Mouse (Mus musculus) midbrain, embryonic 11.5 days (tissue): Measurements from ENCODE around the gene AI661453. TPM values are rescaled to one million over a fixed set of nuclear protein-coding genes. Genes with fewer than 3 reads are reported as not detected.

Experiments
- ATAC-seq: fragments of 200-750 bp; cut with Nextera tagmentation; 2 replicates; pipeline ENCODE4 v1.8.0; 2017; ENCODE audit warnings: moderate TSS enrichment, moderate library complexity; ENCODE audit not compliant: low FRiP score
- DNase-seq: peaks from one replicate; pipeline ENCODE4 v3.0.0; 2015; ENCODE audit warnings: low spot score; ENCODE audit errors: missing footprints
- H3K27ac ChIP-seq: fragments of 300-500 bp; sonication (generic); 2 replicates; pipeline ENCODE4 v1.5.1; 2014; ENCODE audit warnings: low read depth, low read length
- H3K27me3 ChIP-seq: fragments of 300-500 bp; sonication (generic); 2 replicates; pipeline ENCODE4 v1.6.1; 2014; ENCODE audit warnings: mild to moderate bottlenecking, low read length, moderate library complexity, mixed read lengths; ENCODE audit not compliant: control insufficient read depth, insufficient read depth
- H3K36me3 ChIP-seq: fragments of 300-500 bp; sonication (generic); 2 replicates; pipeline ENCODE4 v1.6.1; 2014; ENCODE audit warnings: mild to moderate bottlenecking, low read length, moderate library complexity, mixed read lengths; ENCODE audit not compliant: control insufficient read depth, insufficient read depth
- H3K4me1 ChIP-seq: fragments of 300-500 bp; sonication (generic); 2 replicates; pipeline ENCODE4 v1.6.1; 2014; ENCODE audit warnings: low read length; ENCODE audit not compliant: control insufficient read depth, insufficient read depth
- H3K4me2 ChIP-seq: fragments of 300-500 bp; sonication (generic); 2 replicates; pipeline ENCODE4 v1.6.1; 2014; ENCODE audit warnings: mild to moderate bottlenecking, moderate library complexity
- H3K4me3 ChIP-seq: fragments of 300-500 bp; sonication (generic); 2 replicates; pipeline ENCODE4 v1.5.1; 2014; ENCODE audit warnings: low read depth, low read length
- H3K9ac ChIP-seq: fragments of 300-500 bp; sonication (generic); 2 replicates; pipeline ENCODE4 v1.6.1; 2014; ENCODE audit warnings: low read length
- H3K9me3 ChIP-seq: fragments of 300-500 bp; sonication (generic); 2 replicates; pipeline ENCODE4 v1.6.1; 2016; ENCODE audit warnings: low read length; ENCODE audit not compliant: control insufficient read depth
- WGBS: fragments of 180-500 bp; shearing (Covaris S2); extraction: QIAGEN DNeasy Blood & Tissue Kit; methylation state at CpG from one replicate; pipeline ENCODE4 v1.1.7; 2014; 5-methylcytosine and 5-hydroxymethylcytosine counted together
- polyA plus RNA-seq: library from polyadenylated mRNA; unstranded; fragments of >200 nt; fragmentation: Nextera tagmentation; extraction: Ambion mirVana; gene quantifications from 2 replicates; pipeline ENCODE4 v1.2.1, GENCODE M21; 2014

Gene AI661453
- polyA plus RNA-seq, 1 experiment from 2014 or later: 0.07 TPM

DNA sequence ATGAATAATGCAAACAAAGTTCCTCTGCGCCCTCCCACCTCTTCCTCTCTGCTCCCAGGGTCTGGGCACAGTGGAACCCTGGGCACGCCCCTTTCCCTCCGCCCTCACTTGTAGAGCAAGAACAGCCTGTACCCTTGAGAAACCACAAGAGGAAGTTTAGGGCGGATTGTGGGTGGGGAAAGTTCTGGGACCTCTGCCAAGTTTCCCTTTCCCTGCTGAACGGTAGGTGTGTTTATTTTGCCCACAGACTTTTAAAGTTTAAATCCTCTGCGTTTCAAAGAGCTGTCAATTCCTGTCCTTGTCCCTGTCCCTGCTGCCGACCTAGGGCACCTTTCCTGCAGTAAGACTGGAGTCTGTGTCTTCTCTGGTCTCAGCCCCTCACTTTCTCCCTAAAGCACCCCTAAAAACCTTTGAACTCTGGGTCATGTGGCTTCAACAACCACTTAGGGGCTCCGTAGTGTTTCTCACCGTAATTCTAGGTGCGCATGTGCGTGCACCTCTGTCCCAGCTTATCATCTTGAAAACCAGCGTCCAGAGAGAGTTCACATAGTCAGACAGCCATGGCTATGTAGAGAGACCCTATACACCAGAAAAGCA lies 71.7 kb downstream of the AI661453 start:
- no peak for DNase-seq
- no peaks in the 10 kb centered on the region for H3K36me3 ChIP-seq
- no peak overlapping the region for H3K4me3 ChIP-seq
- H3K27me3 ChIP-seq: no peaks in the 10 kb centered on the region
- H3K4me1 ChIP-seq: peaks cover 15% of the 10 kb centered on the region
- no peak overlapping the region for H3K9ac ChIP-seq
- no peak overlapping the region for H3K27ac ChIP-seq
- H3K9me3 ChIP-seq: no peaks in the 10 kb centered on the region
- ATAC-seq: no peak
- no peak overlapping the region for H3K4me2 ChIP-seq
- WGBS: 66% methylated on average over 12 of the region's 12 CpGs

- Histone ChIP-seq H3K9me3 (no peaks in the 10 kb centered on the region), H3K4me1 (peaks cover 15% of the 10 kb centered on the region), H3K4me2 (no peak overlapping the region), H3K27me3 (no peaks in the 10 kb centered on the region), H3K36me3 (no peaks in the 10 kb centered on the region), H3K9ac (no peak overlapping the region), H3K27ac (no peak overlapping the region), H3K4me3 (no peak overlapping the region)
- WGBS: 75% methylated on average over 9 of the region's 9 CpGs
- DNase-seq (no peak), ATAC-seq (no peak)
Measured at GRCm38 (mm10) chr17:47509031-47509705, 72.8 kb downstream of the AI661453 start.

GRCm38 (mm10) chr17:47511111-47512020 lies 75.0 kb downstream of the AI661453 start:
- DNase-seq: peak; percentile 100
- H3K27ac ChIP-seq: peak overlapping the region; percentile 25; the same call in 1 of the 2 replicates

DNA sequence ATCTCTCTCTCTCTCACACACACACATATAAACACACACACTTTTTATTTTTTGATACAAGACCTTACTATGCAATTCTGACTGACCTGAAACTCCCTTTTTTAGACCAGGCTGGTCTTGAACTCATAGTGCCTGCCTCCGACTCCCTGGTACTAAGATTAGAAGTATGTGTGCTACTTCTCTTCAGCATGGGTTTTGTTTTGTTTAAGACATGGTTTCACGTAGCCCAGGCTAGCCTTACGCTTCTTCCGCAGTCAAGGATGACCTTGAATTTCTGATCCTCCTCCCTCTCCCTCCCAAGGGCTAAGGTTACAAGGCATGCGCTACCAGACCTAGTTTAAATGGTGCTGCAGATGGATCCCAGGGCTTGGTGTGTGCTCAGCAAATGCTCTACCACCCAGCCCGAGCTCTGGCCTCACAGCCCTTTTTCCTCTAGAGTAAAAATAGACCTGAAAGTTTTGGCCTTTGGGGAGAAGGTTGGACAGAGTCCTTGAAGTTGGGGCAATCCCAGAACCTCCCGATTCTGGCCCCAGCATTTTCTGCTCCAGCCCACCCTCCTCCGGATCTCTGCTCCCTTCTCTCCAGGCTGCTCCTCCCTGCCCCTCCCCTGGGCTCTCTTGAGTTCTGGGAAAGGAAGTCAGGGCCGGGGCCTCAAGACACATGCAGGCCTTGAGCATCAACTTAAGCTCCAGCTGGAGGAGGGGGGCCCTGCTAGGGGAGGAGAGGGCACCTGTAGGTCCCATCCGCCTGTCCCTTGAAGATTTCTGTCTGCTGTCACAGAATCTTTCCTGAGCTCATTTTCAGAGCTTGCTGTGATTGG lies 76.8 kb downstream of the AI661453 start:
- no peaks in the 10 kb centered on the region for H3K9me3 ChIP-seq
- H3K4me3 ChIP-seq: no peak overlapping the region
- ATAC-seq: no peak
- no peak for DNase-seq
- H3K9ac ChIP-seq: no peak overlapping the region
- WGBS: 79% methylated on average over 10 of the region's 10 CpGs
- H3K27ac ChIP-seq: no peak overlapping the region
- H3K4me2 ChIP-seq: no peak overlapping the region
- no peaks in the 10 kb centered on the region for H3K27me3 ChIP-seq
- H3K4me1 ChIP-seq: peaks cover 4% of the 10 kb centered on the region
- no peaks in the 10 kb centered on the region for H3K36me3 ChIP-seq

More at GRCm38 (mm10) chr17:47511111-47512020, 75.0 kb downstream of the AI661453 start:
- H3K9ac ChIP-seq: peak overlapping the region; percentile 58
- H3K4me3 ChIP-seq: 0 out of 2 replicates have a peak overlapping the region, but pooled peaks have one; percentile 9
- no peaks in the 10 kb centered on the region for H3K36me3 ChIP-seq
- no peaks in the 10 kb centered on the region for H3K9me3 ChIP-seq
- H3K4me2 ChIP-seq: peak overlapping the region; percentile 35
- WGBS: 19% methylated on average over 25 of the region's 25 CpGs
- peaks cover 4% of the 10 kb centered on the region for H3K4me1 ChIP-seq
- ATAC-seq: peak; percentile 90
- no peaks in the 10 kb centered on the region for H3K27me3 ChIP-seq

DNA sequence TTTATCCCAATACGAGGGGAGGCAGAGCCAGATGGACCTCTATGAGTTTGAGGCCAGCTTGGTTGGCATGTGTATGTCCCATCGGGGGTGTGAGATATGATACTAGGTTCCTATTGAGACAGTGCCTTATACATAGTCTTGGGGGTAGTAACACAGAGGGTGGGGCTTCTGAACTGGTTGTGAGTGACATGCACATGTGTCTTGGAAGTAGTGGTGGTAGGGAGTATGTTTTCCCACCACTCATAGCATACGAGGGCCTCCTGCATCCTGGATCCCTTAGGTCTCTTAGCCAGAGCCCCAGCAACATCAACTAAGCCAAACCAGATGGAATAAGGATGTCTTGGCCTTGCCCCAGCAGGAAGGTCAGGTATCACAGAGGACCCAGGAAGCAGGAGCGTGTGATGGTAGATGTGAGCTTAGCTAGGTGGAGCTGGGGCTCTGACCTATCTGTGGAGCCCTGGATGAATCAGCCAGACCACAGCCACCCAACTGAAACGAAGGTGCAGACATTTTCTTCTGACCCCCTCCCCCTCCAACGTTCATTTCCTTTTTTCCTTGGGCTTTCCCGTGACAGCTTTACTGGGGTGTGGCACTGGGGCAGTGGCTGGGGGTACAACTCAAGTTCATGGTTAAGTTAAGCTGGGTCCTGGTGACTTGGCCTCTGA lies 78.9 kb downstream of the AI661453 start:
- H3K4me1 ChIP-seq: peaks cover 4% of the 10 kb centered on the region
- ATAC-seq (no peak), DNase-seq (no peak)
- WGBS: 85% methylated on average over 7 of the region's 7 CpGs
- no peak overlapping the region for H3K4me3 ChIP-seq
- no peaks in the 10 kb centered on the region for H3K9me3 ChIP-seq
- H3K9ac ChIP-seq: no peak overlapping the region
- H3K27ac ChIP-seq: no peak overlapping the region
- no peaks in the 10 kb centered on the region for H3K27me3 ChIP-seq
- no peaks in the 10 kb centered on the region for H3K36me3 ChIP-seq
- H3K4me2 ChIP-seq: no peak overlapping the region

- no peaks in the 10 kb centered on the region for H3K27me3 ChIP-seq
- H3K4me3 ChIP-seq: no peak overlapping the region
- ATAC-seq (no peak), DNase-seq (no peak)
- WGBS: 91% methylated on average over 3 of the region's 3 CpGs
- H3K36me3 ChIP-seq: no peaks in the 10 kb centered on the region
- H3K4me1 ChIP-seq: peaks cover 6% of the 10 kb centered on the region
- no peak overlapping the region for H3K27ac ChIP-seq
- H3K9me3 ChIP-seq: no peaks in the 10 kb centered on the region
- H3K9ac ChIP-seq: no peak overlapping the region
- no peak overlapping the region for H3K4me2 ChIP-seq
Measured at GRCm38 (mm10) chr17:47516232-47516631, 79.8 kb downstream of the AI661453 start.

- no peak overlapping the region for H3K4me3 ChIP-seq
- DNase-seq: no peak
- 32% methylated on average over 8 of the region's 8 CpGs for WGBS
Measured at GRCm38 (mm10) chr17:47518205-47518604, 81.8 kb downstream of the AI661453 start.

More at GRCm38 (mm10) chr17:47518205-47518604, 81.8 kb downstream of the AI661453 start:
- Histone ChIP-seq H3K4me2 (no peak overlapping the region), H3K9ac (peak overlapping the region; percentile 24), H3K9me3 (no peaks in the 10 kb centered on the region), H3K27me3 (no peaks in the 10 kb centered on the region), H3K36me3 (no peaks in the 10 kb centered on the region), H3K4me1 (peaks cover 16% of the 10 kb centered on the region), H3K27ac (0 out of 2 replicates have a peak overlapping the region, but pooled peaks have one; percentile 35)
- ATAC-seq: no peak
